Mouse (Mus musculus) testis, adult 2 months (tissue): ENCODE data around the gene Pgrmc2.

Experiments used
- CTCF ChIP-seq: fragments of 200-500 bp; IDR thresholded peaks from 2 replicates; pipeline ENCODE4 v1.5.1; 2012; ENCODE audit warnings: low read depth, mild to moderate bottlenecking, inconsistent platforms, low read length, moderate library complexity; ENCODE audit not compliant: control insufficient read depth, insufficient read depth, insufficient replicate concordance
- POLR2A ChIP-seq: fragments of 200-500 bp; IDR thresholded peaks from 2 replicates; pipeline ENCODE4 v1.6.1; 2012; ENCODE audit warnings: low read depth, mild to moderate bottlenecking, inconsistent platforms, low read length, moderate library complexity; ENCODE audit not compliant: control insufficient read depth

GRCm38 (mm10) chr3:41043756-41044354 is 39.0 kb downstream of the Pgrmc2 start:
- no peak for TF ChIP-seq CTCF
- TF ChIP-seq POLR2A: no peak
